Mouse (Mus musculus) neural tube, embryonic 11.5 days (tissue): ENCODE measurements around the gene Plekhm2. TPM values are rescaled to one million over a fixed set of nuclear protein-coding genes. Genes with fewer than 3 reads are reported as not detected.

Experiments used
- ATAC-seq: fragments of 200-750 bp; cut with Nextera tagmentation; 2 replicates; pipeline ENCODE4 v1.8.0; 2017; ENCODE audit warnings: moderate number of reproducible peaks, mild to moderate bottlenecking, moderate TSS enrichment, moderate library complexity; ENCODE audit not compliant: insufficient read depth, low FRiP score, low TSS enrichment
- DNase-seq: peaks from one replicate; pipeline ENCODE4 v3.0.0-alpha.2; 2015; ENCODE audit warnings: low spot score
- H3K27ac ChIP-seq: fragments of 300-500 bp; sonication (generic); 2 replicates; pipeline ENCODE4 v1.5.1; 2014; ENCODE audit warnings: low read depth, mild to moderate bottlenecking, low read length
- H3K27me3 ChIP-seq: fragments of 300-500 bp; sonication (generic); 2 replicates; pipeline ENCODE4 v1.6.1; 2014; ENCODE audit warnings: mild to moderate bottlenecking, low read length, mixed read lengths; ENCODE audit not compliant: control insufficient read depth, insufficient read depth
- H3K36me3 ChIP-seq: fragments of 300-500 bp; sonication (generic); 2 replicates; pipeline ENCODE4 v1.6.1; 2014; ENCODE audit warnings: mild to moderate bottlenecking, low read length, moderate library complexity, mixed read lengths; ENCODE audit not compliant: control insufficient read depth, insufficient read depth
- H3K4me1 ChIP-seq: fragments of 300-500 bp; sonication (generic); 2 replicates; pipeline ENCODE4 v1.6.1; 2014; ENCODE audit warnings: low read length, mixed read lengths; ENCODE audit not compliant: control insufficient read depth, insufficient read depth
- H3K4me2 ChIP-seq: fragments of 300-500 bp; sonication (generic); 2 replicates; pipeline ENCODE4 v1.6.1; 2014; ENCODE audit warnings: low read depth, mild to moderate bottlenecking, moderate library complexity
- H3K4me3 ChIP-seq: fragments of 300-500 bp; sonication (generic); 2 replicates; pipeline ENCODE4 v1.5.1; 2014; ENCODE audit warnings: low read depth, low read length
- H3K9ac ChIP-seq: fragments of 300-500 bp; sonication (generic); 2 replicates; pipeline ENCODE4 v1.6.1; 2014; ENCODE audit warnings: mild to moderate bottlenecking, low read length
- H3K9me3 ChIP-seq: fragments of 300-500 bp; sonication (generic); 2 replicates; pipeline ENCODE4 v1.6.1; 2016; ENCODE audit warnings: low read length; ENCODE audit not compliant: control insufficient read depth
- WGBS: fragments of 180-500 bp; shearing (Covaris S2); extraction: QIAGEN DNeasy Blood & Tissue Kit; methylation state at CpG from one replicate; pipeline ENCODE4 v1.1.7; 2014; 5-methylcytosine and 5-hydroxymethylcytosine counted together
- polyA plus RNA-seq: library from polyadenylated mRNA; unstranded; fragments of >200 nt; fragmentation: Nextera tagmentation; extraction: Ambion mirVana; gene quantifications from 2 replicates; pipeline ENCODE4 v1.2.1, GENCODE M21; 2014

Gene Plekhm2
- polyA plus RNA-seq, 1 experiment from 2014 or later, result 3.4 TPM

DNA sequence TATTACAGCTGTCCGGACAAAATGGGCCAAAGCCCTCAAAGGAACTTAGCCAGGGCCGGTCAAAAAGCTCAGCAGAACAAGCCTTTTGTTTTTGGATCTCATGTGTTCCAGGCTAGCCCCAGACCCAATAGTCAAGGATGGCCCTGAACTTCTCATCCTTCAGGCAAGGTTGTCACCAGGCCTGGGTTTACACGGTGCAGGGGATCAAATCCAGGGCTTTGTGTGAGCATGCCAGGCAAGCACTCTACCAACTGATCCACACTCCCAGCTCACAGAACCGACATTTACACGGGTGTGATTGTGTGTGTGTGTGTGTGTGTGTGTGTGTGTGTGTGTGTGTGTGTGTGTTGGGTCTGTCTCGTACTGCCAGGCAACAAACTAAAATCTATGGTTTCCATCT, 47.9 kb downstream of the Plekhm2 start:
- DNase-seq (no peak), ATAC-seq (no peak)
- 75% methylated on average over 5 of the region's 6 CpGs for WGBS
- peaks cover 5% of the 10 kb centered on the region; the same call in 1 of the 2 replicates for H3K4me1 ChIP-seq
- no peak overlapping the region for H3K4me3 ChIP-seq
- H3K27me3 ChIP-seq, result no peaks in the 10 kb centered on the region
- no peaks in the 10 kb centered on the region for H3K36me3 ChIP-seq
- H3K9me3 ChIP-seq, result no peaks in the 10 kb centered on the region
- no peak overlapping the region for H3K27ac ChIP-seq
- H3K9ac ChIP-seq, result no peak overlapping the region
- no peak overlapping the region for H3K4me2 ChIP-seq

DNA sequence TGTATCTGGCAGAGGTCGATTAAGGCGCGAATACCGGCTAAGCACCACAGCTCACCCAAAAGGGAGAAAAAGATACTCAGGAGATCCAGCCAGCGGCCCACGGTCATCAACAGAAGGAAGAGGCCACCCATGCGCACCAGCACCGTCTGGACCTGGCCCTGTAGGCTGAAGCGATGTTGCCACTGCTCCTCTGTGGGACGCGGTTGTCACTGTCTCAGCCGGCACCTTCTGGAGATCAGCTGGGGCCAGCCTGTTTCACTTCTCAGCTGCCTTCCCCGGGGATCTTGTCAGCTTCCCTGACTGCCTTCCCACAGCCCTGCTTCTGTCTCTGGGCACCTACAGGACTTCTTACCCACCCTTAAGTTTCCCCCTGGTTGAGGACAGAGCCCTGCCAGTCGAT, 49.8 kb downstream of the Plekhm2 start:
- Histone ChIP-seq H3K4me2 (no peak overlapping the region), H3K9me3 (no peaks in the 10 kb centered on the region), H3K27ac (no peak overlapping the region), H3K36me3 (no peaks in the 10 kb centered on the region), H3K4me1 (peaks cover 5% of the 10 kb centered on the region; the same call in 1 of the 2 replicates), H3K4me3 (no peak overlapping the region), H3K27me3 (no peaks in the 10 kb centered on the region), H3K9ac (no peak overlapping the region)
- 84% methylated on average over 14 of the region's 14 CpGs for WGBS
- DNase-seq (no peak), ATAC-seq (no peak)

DNA sequence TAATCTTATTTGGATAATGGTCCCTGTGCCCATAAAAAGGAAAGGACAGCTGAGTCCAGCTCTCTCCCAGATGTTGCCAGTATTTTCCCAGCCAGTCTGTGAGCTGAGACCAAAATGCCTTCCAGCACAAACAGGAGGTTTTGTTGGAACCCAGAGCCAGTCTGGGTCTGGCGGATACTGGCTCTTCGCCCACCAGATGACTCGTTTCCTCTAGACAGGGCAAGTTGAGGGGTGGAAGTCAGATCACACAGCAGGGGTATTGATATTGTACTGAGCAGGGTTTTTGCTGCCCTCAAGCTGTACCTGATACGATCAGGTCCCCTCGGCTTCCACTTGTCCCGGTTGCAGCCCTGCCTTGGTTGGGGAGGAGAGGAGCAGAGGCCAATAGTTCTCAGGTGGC, 55.2 kb downstream of the Plekhm2 start:
- WGBS, result 87% methylated on average over 6 of the region's 6 CpGs
- H3K9me3 ChIP-seq, result no peaks in the 10 kb centered on the region
- DNase-seq (no peak), ATAC-seq (no peak)
- no peak overlapping the region for H3K4me2 ChIP-seq
- H3K36me3 ChIP-seq, result no peaks in the 10 kb centered on the region
- H3K27me3 ChIP-seq, result no peaks in the 10 kb centered on the region
- no peak overlapping the region for H3K4me3 ChIP-seq
- H3K4me1 ChIP-seq, result no peaks in the 10 kb centered on the region
- H3K9ac ChIP-seq, result no peak overlapping the region
- no peak overlapping the region for H3K27ac ChIP-seq

GRCm38 (mm10) chr4:141605861-141606260, 58.8 kb downstream of the Plekhm2 start, which contains the start of gene Fblim1:
Fblim1 (minus strand) TSS chr4:141606096.
- H3K4me2 ChIP-seq, result no peak within 1 kb of the TSS
- 86% methylated on average over 11 of the region's 11 CpGs for WGBS
- ATAC-seq (no peak), DNase-seq (no peak)
- no peak within 1 kb of the TSS for H3K9ac ChIP-seq
- no peaks in the 10 kb centered on the region for H3K4me1 ChIP-seq
- H3K4me3 ChIP-seq, result no peak within 1 kb of the TSS
- H3K9me3 ChIP-seq, result no peaks in the 10 kb centered on the region
- H3K36me3 ChIP-seq, result no peaks in the 10 kb centered on the region
- no peaks in the 10 kb centered on the region for H3K27me3 ChIP-seq
- H3K27ac ChIP-seq, result no peak within 1 kb of the TSS

DNA sequence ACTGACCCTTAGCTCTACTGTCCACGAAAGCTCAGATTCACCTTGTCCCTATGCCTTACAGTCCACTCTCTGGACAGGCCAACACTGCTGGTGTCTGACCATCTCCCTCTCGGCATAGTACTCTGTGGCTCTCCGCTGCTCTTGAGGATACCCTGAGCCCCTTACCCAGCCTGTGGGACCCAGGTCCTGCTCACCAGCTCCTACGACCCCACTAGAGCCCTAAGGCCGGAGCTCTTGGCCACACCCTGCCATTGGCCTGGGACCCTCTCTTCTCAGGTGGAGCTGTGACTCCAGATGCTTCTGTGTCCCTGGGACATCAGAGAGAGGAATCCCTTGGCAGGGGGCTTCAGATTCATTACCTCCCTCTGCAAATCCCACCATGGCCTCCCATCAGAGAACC, 59.3 kb downstream of the Plekhm2 start:
- Histone ChIP-seq H3K9ac (no peak overlapping the region), H3K4me3 (no peak overlapping the region), H3K36me3 (no peaks in the 10 kb centered on the region), H3K4me1 (no peaks in the 10 kb centered on the region), H3K9me3 (no peaks in the 10 kb centered on the region), H3K27me3 (no peaks in the 10 kb centered on the region), H3K27ac (no peak overlapping the region), H3K4me2 (no peak overlapping the region)
- no peak for ATAC-seq
- WGBS, result 90% methylated on average over 5 of the region's 5 CpGs
- DNase-seq, result no peak

DNA sequence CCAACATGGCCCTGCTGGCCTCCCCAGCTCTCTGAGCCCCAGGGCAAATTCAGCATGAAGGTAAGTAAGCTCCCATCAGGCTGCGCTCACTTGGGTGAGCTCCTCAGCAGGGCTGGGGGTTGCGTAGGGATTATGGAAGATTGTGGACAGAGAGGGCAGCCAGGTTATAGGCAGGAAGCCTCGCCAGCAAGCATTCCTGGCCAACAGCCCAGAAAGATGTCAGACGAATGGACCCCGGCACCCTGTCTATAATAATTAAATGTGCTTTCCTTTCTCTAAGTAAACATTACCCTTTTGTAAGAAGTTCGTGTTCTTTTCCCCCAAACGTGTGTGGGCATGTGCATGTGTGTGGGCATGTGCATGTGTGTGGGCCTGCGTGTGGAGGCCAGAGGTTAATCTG, 60.2 kb downstream of the Plekhm2 start:
- no peak overlapping the region for H3K27ac ChIP-seq
- peaks cover 3% of the 10 kb centered on the region; the same call in 1 of the 2 replicates for H3K4me1 ChIP-seq
- H3K4me3 ChIP-seq, result no peak overlapping the region
- H3K27me3 ChIP-seq, result peaks cover 6% of the 10 kb centered on the region
- DNase-seq, result no peak
- no peaks in the 10 kb centered on the region for H3K9me3 ChIP-seq
- no peak overlapping the region for H3K9ac ChIP-seq
- ATAC-seq, result no peak
- H3K4me2 ChIP-seq, result no peak overlapping the region
- WGBS, result 77% methylated on average over 8 of the region's 8 CpGs
- H3K36me3 ChIP-seq, result no peaks in the 10 kb centered on the region

GRCm38 (mm10) chr4:141603921-141604320, 60.8 kb downstream of the Plekhm2 start:
- Histone ChIP-seq H3K4me3 (no peak overlapping the region), H3K4me2 (no peak overlapping the region), H3K27me3 (peaks cover 6% of the 10 kb centered on the region), H3K9ac (no peak overlapping the region), H3K36me3 (no peaks in the 10 kb centered on the region), H3K9me3 (no peaks in the 10 kb centered on the region), H3K27ac (no peak overlapping the region), H3K4me1 (peaks cover 9% of the 10 kb centered on the region)
- DNase-seq (no peak), ATAC-seq (no peak)
- WGBS, result 81% methylated on average over 4 of the region's 4 CpGs

DNA sequence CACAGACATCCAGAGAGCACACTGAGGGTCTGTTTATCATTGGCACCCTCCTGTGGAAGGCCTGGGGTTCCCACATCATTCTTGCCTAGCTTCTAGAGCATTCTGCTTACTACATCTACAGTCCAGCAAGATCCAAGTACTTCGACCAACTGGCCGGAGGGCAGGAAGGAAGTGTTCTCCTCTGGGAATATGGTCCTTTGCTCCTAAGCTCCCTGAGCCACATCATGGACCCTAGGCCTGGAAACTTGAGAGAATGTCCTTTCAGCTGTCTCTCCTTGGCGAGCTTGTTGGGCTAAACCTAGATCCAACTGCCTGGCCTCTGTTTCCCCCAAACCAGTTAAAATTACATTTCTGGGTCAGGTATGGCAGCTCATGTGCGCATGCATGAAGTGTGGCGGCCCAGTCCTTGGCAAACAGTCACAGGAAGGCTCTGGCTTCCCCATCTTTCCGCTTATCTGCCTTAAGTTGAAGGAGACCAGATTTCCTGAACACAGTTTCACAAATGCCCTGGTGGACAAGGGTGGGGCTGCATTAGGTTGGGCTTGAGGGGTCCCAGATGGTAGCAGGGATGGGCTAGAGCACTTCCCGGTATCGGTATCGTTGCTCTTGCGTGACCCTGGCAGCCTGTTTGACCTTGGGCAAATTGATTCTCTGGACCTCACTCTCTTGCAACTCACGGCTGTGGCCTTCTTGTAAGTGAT, 62.0 kb downstream of the Plekhm2 start:
- Histone ChIP-seq H3K36me3 (no peaks in the 10 kb centered on the region), H3K9ac (no peak overlapping the region), H3K27me3 (peaks cover 6% of the 10 kb centered on the region), H3K9me3 (no peaks in the 10 kb centered on the region), H3K27ac (no peak overlapping the region), H3K4me1 (peaks cover 9% of the 10 kb centered on the region), H3K4me2 (no peak overlapping the region), H3K4me3 (no peak overlapping the region)
- no peak for DNase-seq
- no peak for ATAC-seq
- 82% methylated on average over 11 of the region's 11 CpGs for WGBS

GRCm38 (mm10) chr4:141601148-141601862, 63.4 kb downstream of the Plekhm2 start:
- no peak for ATAC-seq
- Histone ChIP-seq H3K27me3 (peaks cover 6% of the 10 kb centered on the region), H3K9me3 (no peaks in the 10 kb centered on the region), H3K4me2 (no peak overlapping the region), H3K9ac (no peak overlapping the region), H3K4me1 (peaks cover 9% of the 10 kb centered on the region), H3K27ac (no peak overlapping the region), H3K4me3 (no peak overlapping the region), H3K36me3 (no peaks in the 10 kb centered on the region)
- no peak for DNase-seq
- 76% methylated on average over 12 of the region's 12 CpGs for WGBS
